Mouse (Mus musculus) CH12.LX (cell line): ENCODE results near the gene Tnfaip8l1. TPM values are rescaled to one million over a fixed set of nuclear protein-coding genes. Genes with fewer than 3 reads are reported as not detected.

ENCODE experiments used
- DNase-seq: peaks from one replicate; pipeline ENCODE4 v3.0.0-alpha.2; 2013; ENCODE audit errors: extremely low read depth
- H3K27ac ChIP-seq: 2 replicates; pipeline ENCODE4 v1.5.1; 2012; ENCODE audit warnings: low read depth, mild to moderate bottlenecking, control low read depth, moderate library complexity; ENCODE audit not compliant: insufficient read depth
- H3K27me3 ChIP-seq: replicated peaks from 2 replicates; pipeline ENCODE3; 2012; ENCODE audit warnings: inconsistent platforms
- H3K36me3 ChIP-seq, 2 experiments: replicated peaks in 1 of 2; 2 replicates each; pipeline versions ENCODE3 to v1.6.1; 2012; ENCODE audit warnings: inconsistent platforms in 1 of 2, low read length in 1 of 2, mild to moderate bottlenecking in 1 of 2, mixed read lengths in 1 of 2, moderate library complexity in 1 of 2; ENCODE audit not compliant: control insufficient read depth in 1 of 2, insufficient read depth in 1 of 2
- H3K4me1 ChIP-seq, 2 experiments: 2 replicates each; pipeline ENCODE4 v1.6.1; 2012; ENCODE audit warnings: inconsistent platforms in 1 of 2, moderate library complexity in 1 of 2; ENCODE audit not compliant: insufficient read depth in 2 of 2, control insufficient read depth in 1 of 2
- H3K4me2 ChIP-seq: 2 replicates; pipeline ENCODE4 v1.6.1; 2012; ENCODE audit warnings: low read depth, mild to moderate bottlenecking, control low read depth; ENCODE audit not compliant: poor library complexity, insufficient read depth, severe bottlenecking
- H3K4me3 ChIP-seq, 3 experiments: fragments of 150-350 bp in 1 of 3; sonication (generic) in 1 of 3; replicated peaks in 1 of 3; 2 replicates each; pipeline versions ENCODE3 to v1.5.1; 2011 to 2012; ENCODE audit warnings: low read depth in 2 of 3, low read length in 2 of 3, mild to moderate bottlenecking in 2 of 3, moderate library complexity in 2 of 3, control low read depth in 1 of 3, improper control_type of control experiment in 1 of 3, inconsistent platforms in 1 of 3, mixed read lengths in 1 of 3; ENCODE audit not compliant: poor library complexity in 1 of 3
- H3K79me2 ChIP-seq: replicated peaks from 2 replicates; pipeline ENCODE4 v1.6.1; 2012; ENCODE audit warnings: mild to moderate bottlenecking, moderate library complexity; ENCODE audit not compliant: control insufficient read depth, poor library complexity, insufficient read depth, severe bottlenecking; ENCODE audit errors: extremely low read depth
- H3K9ac ChIP-seq: 2 replicates; pipeline ENCODE4 v1.6.1; 2012; ENCODE audit warnings: low read depth, mild to moderate bottlenecking, control low read depth, moderate library complexity; ENCODE audit not compliant: insufficient read depth
- H3K9me3 ChIP-seq: replicated peaks from 2 replicates; pipeline ENCODE3; 2012; ENCODE audit warnings: low read length, inconsistent platforms, mixed read lengths
- BHLHE40 ChIP-seq: IDR thresholded peaks from 2 replicates; pipeline ENCODE4 v1.6.1; 2011; ENCODE audit warnings: mild to moderate bottlenecking, low read depth, low read length, improper control_type of control experiment
- CTCF ChIP-seq, 2 experiments: IDR thresholded peaks in 1 of 2; conservative IDR thresholded peaks in 1 of 2; 2 replicates each; pipeline ENCODE4 v1.5.1; 2011 to 2012; ENCODE audit warnings: low read depth in 2 of 2, low read length in 2 of 2, improper control_type of control experiment in 1 of 2, inconsistent platforms in 1 of 2, mild to moderate bottlenecking in 1 of 2, moderate library complexity in 1 of 2
- ETS1 ChIP-seq: conservative IDR thresholded peaks from 2 replicates; pipeline ENCODE4 v1.6.1; 2012; ENCODE audit warnings: low read depth, mild to moderate bottlenecking, inconsistent platforms, low read length, improper control_type of control experiment, moderate library complexity
- MXI1 ChIP-seq: IDR thresholded peaks from 2 replicates; pipeline ENCODE4 v1.6.1; 2011; ENCODE audit warnings: mild to moderate bottlenecking, low read depth, low read length, improper control_type of control experiment
- MYC ChIP-seq: IDR thresholded peaks from 2 replicates; pipeline ENCODE4 v1.6.1; 2011; ENCODE audit warnings: low read depth, mild to moderate bottlenecking, improper control_type of control experiment, low read length
- NRF1 ChIP-seq: IDR thresholded peaks from 2 replicates; pipeline ENCODE4 v1.6.1; 2014; ENCODE audit warnings: low read depth, mild to moderate bottlenecking, inconsistent platforms, low read length, improper control_type of control experiment, moderate library complexity
- POLR2AphosphoS2 ChIP-seq: IDR thresholded peaks from 2 replicates; pipeline ENCODE4 v1.6.1; 2011; ENCODE audit warnings: low read depth, low read length, improper control_type of control experiment
- RAD21 ChIP-seq: IDR thresholded peaks from 2 replicates; pipeline ENCODE4 v1.6.1; 2011; ENCODE audit warnings: low read depth, mild to moderate bottlenecking, low read length, improper control_type of control experiment, moderate library complexity
- RCOR1 ChIP-seq: conservative IDR thresholded peaks from 2 replicates; pipeline ENCODE4 v1.6.1; 2012; ENCODE audit warnings: low read depth, mild to moderate bottlenecking, inconsistent platforms, low read length, improper control_type of control experiment
- TCF12 ChIP-seq: IDR thresholded peaks from 2 replicates; pipeline ENCODE4 v1.6.1; 2014; ENCODE audit warnings: low read depth, mild to moderate bottlenecking, inconsistent platforms, low read length, improper control_type of control experiment
- UBTF ChIP-seq: IDR thresholded peaks from 2 replicates; pipeline ENCODE4 v1.6.1; 2012; ENCODE audit warnings: low read depth, mild to moderate bottlenecking, inconsistent platforms, low read length, improper control_type of control experiment, moderate library complexity
- ZC3H11A ChIP-seq: IDR thresholded peaks from 2 replicates; pipeline ENCODE4 v1.6.1; 2012; ENCODE audit warnings: low read depth, mild to moderate bottlenecking, inconsistent platforms, low read length, improper control_type of control experiment
- ZKSCAN1 ChIP-seq: IDR thresholded peaks from 2 replicates; pipeline ENCODE4 v1.6.1; 2012; ENCODE audit warnings: low read depth, inconsistent platforms, low read length, improper control_type of control experiment, borderline replicate concordance
- dilution Hi-C: fragments of 300-500 bp; cut with MboI; formaldehyde crosslinking; loops from 2 replicates; pipeline ENCODE4 v1.14.3; 2020; ENCODE audit warnings: low sequenced_read_pairs; ENCODE audit not compliant: extremely low pct_unique_long_range_greater_than_20kb, extremely low pct_ligation_motif_present
- in situ Hi-C: fragments of 300-500 bp; cut with MboI; formaldehyde crosslinking; loops from 3 replicates; pipeline ENCODE4 v1.14.3; 2019; ENCODE audit warnings: low sequenced_read_pairs, low pct_ligation_motif_present, low pct_unique_long_range_greater_than_20kb, mixed read lengths
- polyA plus RNA-seq: library from polyadenylated mRNA; unstranded; fragments of >175 nt; gene quantifications from 2 replicates; pipeline ENCODE4 v1.2.1, GENCODE M21; 2012; ENCODE audit warnings: low read depth; ENCODE audit not compliant: insufficient read length
- total RNA-seq, 2 experiments: library from RNA; depleted of rRNA; stranded (reverse); fragments of 300-350 nt in 1 of 2; fragments of >200 nt in 1 of 2; gene quantifications; 2 replicates each; pipeline ENCODE4 v1.2.3; 2012 to 2014

Gene Tnfaip8l1
- total and polyA plus RNA-seq, 3 experiments, result 1.9 to 2.4 (median 2.0) TPM

DNA sequence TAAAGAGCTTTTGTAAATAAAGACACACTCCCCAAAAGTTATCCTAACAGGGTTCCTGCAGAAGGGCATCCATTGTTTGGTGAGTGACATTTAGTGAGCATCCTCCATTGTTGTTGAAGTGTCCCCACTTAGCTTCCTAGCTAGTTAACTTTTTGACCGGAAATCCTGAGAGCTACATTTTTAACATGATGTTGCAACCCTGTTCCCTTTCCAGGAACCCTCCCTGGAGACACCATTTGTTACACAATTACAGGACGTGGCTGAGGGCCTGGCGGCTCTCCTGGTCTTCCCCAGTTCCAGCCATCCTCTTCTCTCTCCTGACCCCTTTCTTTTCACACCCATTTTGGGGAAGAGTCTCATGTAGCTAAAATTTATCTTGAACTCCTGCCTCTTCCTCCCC lies 57.5 kb downstream of the Tnfaip8l1 start:
- dilution Hi-C loops, result no loop called here
- H3K4me2 ChIP-seq, result no peak overlapping the region; the same call in 1 of the 2 replicates

More for the DNA sequence above, 57.5 kb downstream of the Tnfaip8l1 start:
- H3K27me3 ChIP-seq, result peaks cover 24% of the 10 kb centered on the region
- H3K79me2 ChIP-seq, result no peaks in the 10 kb centered on the region
- TF ChIP-seq NRF1, result no peak
- TF ChIP-seq POLR2AphosphoS2, result no peak
- no peak for TF ChIP-seq ZC3H11A
- no peak for TF ChIP-seq CTCF (conservative IDR thresholded peaks at IDR 0.05 in 1 of 2, IDR thresholded peaks at IDR 0.05 in 1 of 2; ENCODE audit: low read depth in 2 of 2, low read length in 2 of 2)
- TF ChIP-seq UBTF, result no peak
- no peak for TF ChIP-seq RCOR1
- TF ChIP-seq ZKSCAN1, result no peak
- no peak for TF ChIP-seq TCF12
- TF ChIP-seq MXI1, result no peak
- no peak for TF ChIP-seq ETS1
- TF ChIP-seq BHLHE40, result no peak
- no peak for TF ChIP-seq RAD21
- no peak for TF ChIP-seq MYC
- DNase-seq, result no peak
- H3K36me3 ChIP-seq, result peaks cover 0 to 21% of the 10 kb centered on the region in 2 experiments
- no peak overlapping the region for H3K4me3 ChIP-seq
- no peaks in the 10 kb centered on the region for H3K9me3 ChIP-seq
- H3K4me1 ChIP-seq, result peaks cover 10 to 32% of the 10 kb centered on the region in 2 experiments
- H3K27ac ChIP-seq, result no peak overlapping the region
- in situ Hi-C loops, result no loop called here
- H3K9ac ChIP-seq, result no peak overlapping the region

Other genes with a start within 250 kb of the Tnfaip8l1 start
Only the 20 nearest of the 23 such genes appear.
- gene Shd, start 192.0 kb upstream of the Tnfaip8l1 start, total RNA-seq (2012; rRNA removed), result 0.21 and 0.47 TPM in 2 replicates
- 0.46 TPM in 1 of 2 replicates, not detected in the other for gene Shd, start 192.0 kb upstream of the Tnfaip8l1 start, total RNA-seq (2014; rRNA removed)
- 0.85 and 0.87 TPM in 2 replicates for gene Shd, start 192.0 kb upstream of the Tnfaip8l1 start, polyA plus RNA-seq
- 0.21 and 0.50 TPM in 2 replicates for gene Fsd1, start 176.0 kb upstream of the Tnfaip8l1 start, total RNA-seq (2012; rRNA removed)
- gene Fsd1, start 176.0 kb upstream of the Tnfaip8l1 start, total RNA-seq (2014; rRNA removed), result not detected in 2 replicates
- gene Fsd1, start 176.0 kb upstream of the Tnfaip8l1 start, polyA plus RNA-seq, result not detected in 2 replicates
- 2.2 and 3.2 TPM in 2 replicates for gene Stap2, start 156.9 kb upstream of the Tnfaip8l1 start, total RNA-seq (2012; rRNA removed)
- gene Stap2, start 156.9 kb upstream of the Tnfaip8l1 start, total RNA-seq (2014; rRNA removed), result 0.41 and 0.52 TPM in 2 replicates
- 0.51 and 0.91 TPM in 2 replicates for gene Stap2, start 156.9 kb upstream of the Tnfaip8l1 start, polyA plus RNA-seq
- 38.9 and 55.1 TPM in 2 replicates for gene Mpnd, start 156.8 kb upstream of the Tnfaip8l1 start, total RNA-seq (2012; rRNA removed)
- 23.4 and 24.5 TPM in 2 replicates for gene Mpnd, start 156.8 kb upstream of the Tnfaip8l1 start, total RNA-seq (2014; rRNA removed)
- 25.3 and 26.8 TPM in 2 replicates for gene Mpnd, start 156.8 kb upstream of the Tnfaip8l1 start, polyA plus RNA-seq
- gene Sh3gl1, start 125.8 kb upstream of the Tnfaip8l1 start, total RNA-seq (2012; rRNA removed), result 29.3 and 33.5 TPM in 2 replicates
- gene Sh3gl1, start 125.8 kb upstream of the Tnfaip8l1 start, total RNA-seq (2014; rRNA removed), result 38.0 and 39.4 TPM in 2 replicates
- gene Sh3gl1, start 125.8 kb upstream of the Tnfaip8l1 start, polyA plus RNA-seq, result 32.1 and 39.0 TPM in 2 replicates
- 39.3 and 55.0 TPM in 2 replicates for gene Chaf1a, start 122.0 kb upstream of the Tnfaip8l1 start, total RNA-seq (2012; rRNA removed)
- 18.4 and 18.6 TPM in 2 replicates for gene Chaf1a, start 122.0 kb upstream of the Tnfaip8l1 start, total RNA-seq (2014; rRNA removed)
- 97.1 and 135 TPM in 2 replicates for gene Chaf1a, start 122.0 kb upstream of the Tnfaip8l1 start, polyA plus RNA-seq
- 26.8 and 27.8 TPM in 2 replicates for gene Ubxn6, start 87.4 kb upstream of the Tnfaip8l1 start, total RNA-seq (2012; rRNA removed)
- 23.9 and 29.1 TPM in 2 replicates for gene Ubxn6, start 87.4 kb upstream of the Tnfaip8l1 start, total RNA-seq (2014; rRNA removed)
- gene Ubxn6, start 87.4 kb upstream of the Tnfaip8l1 start, polyA plus RNA-seq, result 24.6 and 26.9 TPM in 2 replicates
- gene Hdgfl2, start 82.8 kb upstream of the Tnfaip8l1 start, total RNA-seq (2012; rRNA removed), result 68.9 and 79.9 TPM in 2 replicates
- 35.3 and 41.1 TPM in 2 replicates for gene Hdgfl2, start 82.8 kb upstream of the Tnfaip8l1 start, total RNA-seq (2014; rRNA removed)
- gene Hdgfl2, start 82.8 kb upstream of the Tnfaip8l1 start, polyA plus RNA-seq, result 93.6 and 126 TPM in 2 replicates
- 0.04 TPM in 2 replicates for gene Plin4, start 52.7 kb upstream of the Tnfaip8l1 start, total RNA-seq (2012; rRNA removed)
- gene Plin4, start 52.7 kb upstream of the Tnfaip8l1 start, total RNA-seq (2014; rRNA removed), result not detected in 2 replicates
- 0.04 TPM in 1 of 2 replicates, not detected in the other for gene Plin4, start 52.7 kb upstream of the Tnfaip8l1 start, polyA plus RNA-seq
- gene Plin5, start 44.9 kb upstream of the Tnfaip8l1 start, total RNA-seq (2012; rRNA removed), result 0.04 TPM in 1 of 2 replicates, not detected in the other
- gene Plin5, start 44.9 kb upstream of the Tnfaip8l1 start, total RNA-seq (2014; rRNA removed), result not detected in 2 replicates
- gene Plin5, start 44.9 kb upstream of the Tnfaip8l1 start, polyA plus RNA-seq, result not detected in 2 replicates
- not detected in 2 replicates for gene Lrg1, start 40.5 kb upstream of the Tnfaip8l1 start, total RNA-seq (2012; rRNA removed)
- not detected in 2 replicates for gene Lrg1, start 40.5 kb upstream of the Tnfaip8l1 start, total RNA-seq (2014; rRNA removed)
- not detected in 2 replicates for gene Lrg1, start 40.5 kb upstream of the Tnfaip8l1 start, polyA plus RNA-seq
- 1.5 and 2.2 TPM in 2 replicates for gene Sema6b, start 22.1 kb upstream of the Tnfaip8l1 start, total RNA-seq (2012; rRNA removed)
- gene Sema6b, start 22.1 kb upstream of the Tnfaip8l1 start, total RNA-seq (2014; rRNA removed), result 0.71 and 0.78 TPM in 2 replicates
- gene Sema6b, start 22.1 kb upstream of the Tnfaip8l1 start, polyA plus RNA-seq, result 1.3 TPM in 2 replicates
- gene Mydgf, start 21.4 kb downstream of the Tnfaip8l1 start, total RNA-seq (2012; rRNA removed), result 101 and 106 TPM in 2 replicates
- 85.0 and 85.5 TPM in 2 replicates for gene Mydgf, start 21.4 kb downstream of the Tnfaip8l1 start, total RNA-seq (2014; rRNA removed)
- gene Mydgf, start 21.4 kb downstream of the Tnfaip8l1 start, polyA plus RNA-seq, result 61.1 and 76.0 TPM in 2 replicates
- gene Dpp9, start 56.4 kb downstream of the Tnfaip8l1 start, total RNA-seq (2012; rRNA removed), result 23.0 and 23.5 TPM in 2 replicates
- 13.5 and 13.8 TPM in 2 replicates for gene Dpp9, start 56.4 kb downstream of the Tnfaip8l1 start, total RNA-seq (2014; rRNA removed)
- 34.9 and 37.9 TPM in 2 replicates for gene Dpp9, start 56.4 kb downstream of the Tnfaip8l1 start, polyA plus RNA-seq
- 26.0 and 28.0 TPM in 2 replicates for gene Fem1a, start 94.3 kb downstream of the Tnfaip8l1 start, total RNA-seq (2012; rRNA removed)
- gene Fem1a, start 94.3 kb downstream of the Tnfaip8l1 start, total RNA-seq (2014; rRNA removed), result 14.9 and 17.5 TPM in 2 replicates
- 14.7 and 16.6 TPM in 2 replicates for gene Fem1a, start 94.3 kb downstream of the Tnfaip8l1 start, polyA plus RNA-seq
- 15.9 and 17.6 TPM in 2 replicates for gene Ticam1, start 114.3 kb downstream of the Tnfaip8l1 start, total RNA-seq (2012; rRNA removed)
- gene Ticam1, start 114.3 kb downstream of the Tnfaip8l1 start, total RNA-seq (2014; rRNA removed), result 4.5 and 6.4 TPM in 2 replicates
- 14.6 and 18.6 TPM in 2 replicates for gene Ticam1, start 114.3 kb downstream of the Tnfaip8l1 start, polyA plus RNA-seq
- 18.8 and 23.3 TPM in 2 replicates for gene Plin3, start 130.4 kb downstream of the Tnfaip8l1 start, total RNA-seq (2012; rRNA removed)
- gene Plin3, start 130.4 kb downstream of the Tnfaip8l1 start, total RNA-seq (2014; rRNA removed), result 17.0 and 17.3 TPM in 2 replicates
- 17.9 and 18.5 TPM in 2 replicates for gene Plin3, start 130.4 kb downstream of the Tnfaip8l1 start, polyA plus RNA-seq
- gene Arrdc5, start 137.8 kb downstream of the Tnfaip8l1 start, total RNA-seq (2012; rRNA removed), result not detected in 2 replicates
- not detected in 2 replicates for gene Arrdc5, start 137.8 kb downstream of the Tnfaip8l1 start, total RNA-seq (2014; rRNA removed)
- gene Arrdc5, start 137.8 kb downstream of the Tnfaip8l1 start, polyA plus RNA-seq, result 0.23 TPM in 1 of 2 replicates, not detected in the other
- 220 and 249 TPM in 2 replicates for gene Uhrf1, start 140.8 kb downstream of the Tnfaip8l1 start, total RNA-seq (2012; rRNA removed)
- gene Uhrf1, start 140.8 kb downstream of the Tnfaip8l1 start, total RNA-seq (2014; rRNA removed), result 144 and 161 TPM in 2 replicates
- gene Uhrf1, start 140.8 kb downstream of the Tnfaip8l1 start, polyA plus RNA-seq, result 184 and 249 TPM in 2 replicates
- 12.5 and 19.5 TPM in 2 replicates for gene Kdm4b, start 163.6 kb downstream of the Tnfaip8l1 start, total RNA-seq (2012; rRNA removed)
- gene Kdm4b, start 163.6 kb downstream of the Tnfaip8l1 start, total RNA-seq (2014; rRNA removed), result 9.8 and 12.3 TPM in 2 replicates
- gene Kdm4b, start 163.6 kb downstream of the Tnfaip8l1 start, polyA plus RNA-seq, result 10.5 and 14.2 TPM in 2 replicates